13 mouse cellular contexts compared by ENCODE assay signal in genomic region chr4:22836124-22836445, GRCm38 (mm10).
DNase-seq lines count a peak whose midpoint lies in the region; ATAC-seq lines count a peak whose summit lies in the region.
"Had no signal": no experiment of that assay in that cellular context is flagged by ENCODE, and none has a peak within 500 bp of the region (broad histone marks: within the 10 kb centered on the region; RNA-seq: fewer than 3 reads in every experiment).

No protein-coding gene starts in this region.

- no peaks in the 10 kb centered on the region for H3K36me3 ChIP-seq in heart, embryonic 10.5 days
- H3K36me3 ChIP-seq in embryonic facial prominence, embryonic 14.5 days (ENCODE audit: control insufficient read depth, insufficient read depth, low read length), result no peaks in the 10 kb centered on the region
- H3K36me3 ChIP-seq in hindbrain, embryonic 14.5 days (replicated peaks; ENCODE audit: control insufficient read depth, insufficient read depth), result no peaks in the 10 kb centered on the region
- no peaks in the 10 kb centered on the region for H3K36me3 ChIP-seq in midbrain, embryonic 15.5 days (replicated peaks)
- no peaks in the 10 kb centered on the region for H3K36me3 ChIP-seq in kidney, embryonic 15.5 days

- intact Hi-C loops in heart, postnatal 14 days (cut with DNase I), result no loop called here

- H3K27me3 ChIP-seq in heart, embryonic 10.5 days (ENCODE audit: insufficient read depth, poor library complexity, severe bottlenecking), result no peaks in the 10 kb centered on the region
- no peaks in the 10 kb centered on the region for H3K27me3 ChIP-seq in embryonic facial prominence, embryonic 14.5 days (replicated peaks; ENCODE audit: control insufficient read depth, insufficient read depth, low read length)
- no peaks in the 10 kb centered on the region for H3K27me3 ChIP-seq in hindbrain, embryonic 14.5 days (ENCODE audit: control insufficient read depth, insufficient read depth, low read length)
- H3K27me3 ChIP-seq in midbrain, embryonic 15.5 days (replicated peaks), result no peaks in the 10 kb centered on the region
- no peaks in the 10 kb centered on the region for H3K27me3 ChIP-seq in kidney, embryonic 15.5 days

- no peaks in the 10 kb centered on the region for H3K9me3 ChIP-seq in heart, embryonic 10.5 days
- H3K9me3 ChIP-seq in embryonic facial prominence, embryonic 14.5 days (ENCODE audit: control insufficient read depth, low read length), result no peaks in the 10 kb centered on the region
- H3K9me3 ChIP-seq in hindbrain, embryonic 14.5 days (ENCODE audit: control insufficient read depth, low read length), result no peaks in the 10 kb centered on the region
- H3K9me3 ChIP-seq in midbrain, embryonic 15.5 days, result no peaks in the 10 kb centered on the region
- no peaks in the 10 kb centered on the region for H3K9me3 ChIP-seq in kidney, embryonic 15.5 days (replicated peaks)

- H3K27ac ChIP-seq in heart, embryonic 10.5 days, result peak overlapping the region; percentile 47; the same call in 1 of the 2 replicates
- H3K27ac ChIP-seq in embryonic facial prominence, embryonic 14.5 days (replicated peaks; ENCODE audit: low read depth, low read length), result no peak overlapping the region
- H3K27ac ChIP-seq in hindbrain, embryonic 14.5 days, result peak overlapping the region; percentile 75
- H3K27ac ChIP-seq in midbrain, embryonic 15.5 days, result peak overlapping the region; percentile 66
- H3K27ac ChIP-seq in kidney, embryonic 15.5 days, result no peak overlapping the region

- H3K4me3 ChIP-seq in heart, embryonic 10.5 days, result peak overlapping the region; percentile 18; the same call in 1 of the 2 replicates
- H3K4me3 ChIP-seq in embryonic facial prominence, embryonic 14.5 days (ENCODE audit: low read depth, low read length), result no peak overlapping the region
- H3K4me3 ChIP-seq in hindbrain, embryonic 14.5 days (replicated peaks; ENCODE audit: low read length), result peak overlapping the region; percentile 17; the same call in 1 of the 2 replicates
- H3K4me3 ChIP-seq in midbrain, embryonic 15.5 days, result peak overlapping the region; percentile 18
- H3K4me3 ChIP-seq in kidney, embryonic 15.5 days (replicated peaks), result no peak overlapping the region
- H3K4me3 ChIP-seq: myocyte had no signal

- 66% methylated on average over 7 of the region's 7 CpGs for WGBS in heart, embryonic 10.5 days
- WGBS in embryonic facial prominence, embryonic 14.5 days, result 57% methylated on average over 7 of the region's 7 CpGs
- WGBS in hindbrain, embryonic 14.5 days, result 12% methylated on average over 7 of the region's 7 CpGs
- WGBS in midbrain, embryonic 15.5 days, result 18% methylated on average over 7 of the region's 7 CpGs
- 81% methylated on average over 7 of the region's 7 CpGs for WGBS in kidney, embryonic 15.5 days

- no peak for ATAC-seq in embryonic facial prominence, embryonic 14.5 days (ENCODE audit: low read depth)
- ATAC-seq in hindbrain, embryonic 14.5 days (ENCODE audit: low FRiP score), result no peak; the same call in 1 of the 2 replicates
- ATAC-seq in midbrain, embryonic 15.5 days (replicated peaks), result peak; percentile 76; the same call in 1 of the 2 replicates
- ATAC-seq in kidney, embryonic 15.5 days (replicated peaks; ENCODE audit: low FRiP score), result no peak

- H3K4me1 ChIP-seq in heart, embryonic 10.5 days, result peaks cover 7% of the 10 kb centered on the region; the same call in 1 of the 2 replicates
- H3K4me1 ChIP-seq in embryonic facial prominence, embryonic 14.5 days (ENCODE audit: control insufficient read depth, insufficient read depth, low read length), result no peaks in the 10 kb centered on the region
- peaks cover 17% of the 10 kb centered on the region; the same call in 1 of the 2 replicates for H3K4me1 ChIP-seq in hindbrain, embryonic 14.5 days (replicated peaks; ENCODE audit: control insufficient read depth, insufficient read depth, low read length)
- peaks cover 14% of the 10 kb centered on the region for H3K4me1 ChIP-seq in midbrain, embryonic 15.5 days
- H3K4me1 ChIP-seq in kidney, embryonic 15.5 days, result no peaks in the 10 kb centered on the region

- H3K4me2 ChIP-seq in embryonic facial prominence, embryonic 14.5 days (ENCODE audit: low read depth, low read length), result peak overlapping the region; percentile 40
- H3K4me2 ChIP-seq in hindbrain, embryonic 14.5 days (replicated peaks), result peak overlapping the region; percentile 47
- H3K4me2 ChIP-seq in midbrain, embryonic 15.5 days, result peak overlapping the region; percentile 47
- H3K4me2 ChIP-seq in kidney, embryonic 15.5 days, result no peak overlapping the region
- H3K4me2 ChIP-seq: liver, embryonic 11.5 days had no signal

- no peak overlapping the region for H3K9ac ChIP-seq in embryonic facial prominence, embryonic 14.5 days (ENCODE audit: low read depth, low read length)
- peak overlapping the region; percentile 25; the same call in 1 of the 2 replicates for H3K9ac ChIP-seq in hindbrain, embryonic 14.5 days
- 0 out of 2 replicates have a peak overlapping the region, but pooled peaks have one; percentile 11 for H3K9ac ChIP-seq in midbrain, embryonic 15.5 days
- no peak overlapping the region for H3K9ac ChIP-seq in kidney, embryonic 15.5 days

- no peak for DNase-seq in heart, embryonic 10.5 days (ENCODE audit: low spot score)
- DNase-seq in heart, postnatal 14 days, result no peak
- DNase-seq in embryonic facial prominence, embryonic 14.5 days (ENCODE audit: low spot score), result no peak
- no peak for DNase-seq in hindbrain, embryonic 14.5 days (ENCODE audit: low spot score)
- no peak for DNase-seq in thymus, postnatal 14 days
- DNase-seq in adrenal gland, postnatal 36 days, result no peak
- DNase-seq: kidney, postnatal 10 days; layer of hippocampus, postnatal 36 days; lung, postnatal 36 days had no signal

Comparison
In these comparisons a context has a peak if more than half of its experiments do, and no peak if none do; other contexts are left out.
1. H3K27ac ChIP-seq: peak in heart, embryonic 10.5 days (single experiment), hindbrain, embryonic 14.5 days (single experiment) and midbrain, embryonic 15.5 days (single experiment); none in embryonic facial prominence, embryonic 14.5 days (single experiment) and kidney, embryonic 15.5 days (single experiment).
2. H3K4me3 ChIP-seq: peak in heart, embryonic 10.5 days (single experiment), hindbrain, embryonic 14.5 days (single experiment) and midbrain, embryonic 15.5 days (single experiment); none in embryonic facial prominence, embryonic 14.5 days (single experiment) and kidney, embryonic 15.5 days (single experiment).
3. H3K9ac ChIP-seq: peak in hindbrain, embryonic 14.5 days (single experiment) and midbrain, embryonic 15.5 days (single experiment); none in embryonic facial prominence, embryonic 14.5 days (single experiment) and kidney, embryonic 15.5 days (single experiment).